Mouse (Mus musculus) left cerebral cortex, postnatal 4 days (tissue): Measurements from ENCODE around the gene Wnt8b. TPM values are rescaled to one million over a fixed set of nuclear protein-coding genes. Genes with fewer than 3 reads are reported as not detected.

Experiments
- DNase-seq: peaks from one replicate; pipeline ENCODE4 v3.0.0-alpha.2; 2022
- intact Hi-C: fragments of 180-260 bp; cut with DNase I; formaldehyde crosslinking; loops from one replicate; pipeline ENCODE4 v1.15.1; 2025
- total RNA-seq, 2 experiments: library from RNA; stranded (reverse); gene quantifications; 2 replicates each; pipeline ENCODE4 v1.2.3; 2021

The Wnt8b gene
- total RNA-seq, 2 experiments from 2014 or later = 0.14 TPM; not detected in 1

GRCm38 (mm10) chr19:44554861-44555590, 61.8 kb downstream of the Wnt8b start, which contains the start of gene Ndufb8:
TSS of gene Ndufb8 (minus strand) at chr19:44555440.
- intact Hi-C loops = no loop called here
- DNase-seq = peak; percentile 96

GRCm38 (mm10) chr19:44562652-44563206, 69.5 kb downstream of the Wnt8b start, which contains the start of gene Hif1an:
TSS of gene Hif1an (plus strand) at chr19:44562850.
- intact Hi-C loops = no loop called here
- peak; percentile 91 for DNase-seq

Other genes with a start within 250 kb of the Wnt8b start
- gene Scd2, start 199.8 kb upstream of the Wnt8b start, total RNA-seq = 100 to 1,000 TPM; 554 to 565 TPM
- 1 to 10 TPM; 1.7 to 2.3 TPM for gene Scd4, start 160.4 kb upstream of the Wnt8b start, total RNA-seq
- gene Scd1, start 85.6 kb upstream of the Wnt8b start, total RNA-seq = 100 to 1,000 TPM in 1 of 2 experiments, 10 to 100 TPM in 1; 89.1 to 102 TPM
- gene Sec31b, start 52.4 kb downstream of the Wnt8b start, total RNA-seq = under 1 TPM in 1 of 2 experiments, not detected in 1; 0.28 TPM
- gene Gm20538, start 59.4 kb downstream of the Wnt8b start, total RNA-seq = not detected
- gene Ndufb8, start 62.0 kb downstream of the Wnt8b start, total RNA-seq = 100 to 1,000 TPM; 294 to 322 TPM
- 10 to 100 TPM; 33.3 to 37.9 TPM for gene Hif1an, start 69.4 kb downstream of the Wnt8b start, total RNA-seq